26 mouse cellular contexts compared by ENCODE assay signal in the genomic region with DNA sequence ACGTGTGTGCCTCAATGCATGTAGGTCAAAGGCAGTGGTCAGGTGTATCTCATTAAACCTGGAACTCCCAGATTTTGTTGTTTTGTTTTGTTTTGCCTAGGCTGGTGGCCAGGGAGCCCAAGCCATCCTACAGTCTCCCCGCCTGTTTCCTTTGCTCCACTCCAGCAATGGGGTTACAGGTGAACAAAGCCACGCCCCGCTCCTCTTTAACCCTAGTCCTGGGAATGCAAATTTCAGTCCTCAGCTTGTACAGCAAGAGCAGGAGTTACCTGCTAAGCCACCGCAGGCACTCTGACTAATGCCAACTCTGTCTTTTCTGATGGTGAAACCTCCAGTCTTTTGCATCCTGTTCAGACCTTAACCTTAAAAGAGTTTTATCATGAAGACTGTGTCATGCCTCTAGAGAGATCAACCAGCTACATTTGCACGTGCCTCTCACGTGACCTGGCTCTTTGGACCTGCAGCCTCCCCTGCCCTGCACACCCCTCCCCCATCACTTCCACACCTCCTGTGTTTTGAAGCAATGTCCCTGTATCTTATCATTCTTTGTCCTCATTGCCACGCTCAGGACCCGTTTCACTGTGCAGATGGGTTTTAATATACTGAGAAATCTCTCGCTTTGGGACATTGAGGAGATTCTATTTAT.
DNase-seq lines count a peak whose midpoint lies in the region; ATAC-seq and TF ChIP-seq lines count a peak whose summit lies in the region.
"Had no signal": no experiment of that assay in that cellular context is flagged by ENCODE, and none has a peak within 500 bp of the region (broad histone marks: within the 10 kb centered on the region; RNA-seq: fewer than 3 reads in every experiment).

No protein-coding gene starts in this region.

- no peak for TF ChIP-seq CTCF in CH12.LX (conservative IDR thresholded peaks at IDR 0.05 in 1 of 2, IDR thresholded peaks at IDR 0.05 in 1 of 2; ENCODE audit: low read depth in 2 of 2, low read length in 2 of 2)
- TF ChIP-seq CTCF in ES-Bruce4 (IDR thresholded peaks at IDR 0.05; ENCODE audit: low read depth, low read length): no peak
- TF ChIP-seq CTCF in lung, postnatal 0 days (IDR thresholded peaks at IDR 0.05): no peak

- no peak overlapping the region for H3K9ac ChIP-seq in CH12.LX (ENCODE audit: insufficient read depth, low read depth)
- H3K9ac ChIP-seq in ES-Bruce4 (ENCODE audit: low read depth, poor library complexity, severe bottlenecking): no peak overlapping the region
- H3K9ac ChIP-seq in lung, postnatal 0 days (replicated peaks; ENCODE audit: low read depth): no peak overlapping the region
- H3K9ac ChIP-seq: embryonic facial prominence, embryonic 13.5 days; forebrain, embryonic 12.5 days; forebrain, embryonic 15.5 days; heart, embryonic 13.5 days; hindbrain, embryonic 14.5 days had no signal

- H3K36me3 ChIP-seq in CH12.LX (replicated peaks in 1 of 2; ENCODE audit: control insufficient read depth in 1 of 2, insufficient read depth in 1 of 2, low read length in 1 of 2) (no peaks in the 10 kb centered on the region), ES-Bruce4 (ENCODE audit: control insufficient read depth, insufficient read depth, low read length, poor library complexity, severe bottlenecking) (no peaks in the 10 kb centered on the region)
- H3K36me3 ChIP-seq in lung, postnatal 0 days (ENCODE audit: insufficient read depth, low read length): no peaks in the 10 kb centered on the region
- H3K36me3 ChIP-seq: embryonic facial prominence, embryonic 10.5 days; embryonic facial prominence, embryonic 13.5 days; forebrain, embryonic 12.5 days; forebrain, embryonic 15.5 days; heart, embryonic 10.5 days; heart, embryonic 13.5 days had no signal

- H3K4me2 ChIP-seq in CH12.LX (ENCODE audit: insufficient read depth, low read depth, poor library complexity, severe bottlenecking): no peak overlapping the region
- no peak overlapping the region for H3K4me2 ChIP-seq in lung, postnatal 0 days (replicated peaks; ENCODE audit: low read depth, low read length)
- H3K4me2 ChIP-seq: embryonic facial prominence, embryonic 13.5 days; forebrain, embryonic 12.5 days; forebrain, embryonic 15.5 days; heart, embryonic 13.5 days; hindbrain, embryonic 14.5 days had no signal

- H3K79me2 ChIP-seq in CH12.LX (replicated peaks; ENCODE audit: control insufficient read depth, extremely low read depth, insufficient read depth, poor library complexity, severe bottlenecking): no peaks in the 10 kb centered on the region

- ATAC-seq in lung, postnatal 0 days: no peak
- ATAC-seq: forebrain, embryonic 15.5 days had no signal

- TF ChIP-seq EP300 in CH12.LX (IDR thresholded peaks at IDR 0.05; ENCODE audit: low read length): no peak
- TF ChIP-seq EP300 in ES-Bruce4 (IDR thresholded peaks at IDR 0.05; ENCODE audit: insufficient read depth, low read depth, low read length): peak; percentile 85; the same call in 1 of the 2 replicates
- no peak for TF ChIP-seq EP300 in lung, postnatal 0 days (IDR thresholded peaks at IDR 0.05)

- DNase-seq in CH12.LX (ENCODE audit: extremely low read depth): no peak
- DNase-seq in R1 (ENCODE audit: low read depth, low spot score): peak; percentile 92
- DNase-seq in yolk sac, embryonic 10.5 days (ENCODE audit: low spot score): peak; percentile 78
- DNase-seq in thymus, postnatal 4 days: no peak
- DNase-seq in lung, postnatal 0 days (ENCODE audit: low spot score): no peak
- DNase-seq in layer of hippocampus, adult 9-10 months (ENCODE audit: low spot score): no peak
- DNase-seq: adrenal gland, adult 2 months; adrenal gland, postnatal 14 days; B cell, adult 2 months; cerebellum, adult 11 months; cerebellum, adult 2 months; cerebellum, adult 9-11 months; cerebellum, postnatal 25 days; gastrocnemius, postnatal 25 days; heart, adult 18-20 months; heart, postnatal 14 days; heart, postnatal 4 days had no signal

- whole genome bisulfite sequencing in lung, postnatal 0 days: 49% methylated on average over 10 of the region's 10 CpGs

- no peak for TF ChIP-seq RAD21 in CH12.LX (IDR thresholded peaks at IDR 0.05; ENCODE audit: low read depth, low read length)

- TF ChIP-seq POLR2A in CH12.LX (IDR thresholded peaks at IDR 0.05; ENCODE audit: low read depth, low read length) (no peak), ES-Bruce4 (IDR thresholded peaks at IDR 0.05; ENCODE audit: insufficient read depth, low read length) (no peak)

- dilution Hi-C loops in CH12.LX (cut with MboI; ENCODE audit: extremely low pct_ligation_motif_present, extremely low pct_unique_long_range_greater_than_20kb, low sequenced_read_pairs): no loop called here

- H3K4me3 ChIP-seq in CH12.LX (replicated peaks in 1 of 3; ENCODE audit: low read depth in 2 of 3, low read length in 2 of 3, poor library complexity in 1 of 3): no peak overlapping the region
- no peak overlapping the region for H3K4me3 ChIP-seq in ES-Bruce4 (ENCODE audit: low read depth, low read length)
- H3K4me3 ChIP-seq in lung, postnatal 0 days (ENCODE audit: low read depth, low read length): no peak overlapping the region
- H3K4me3 ChIP-seq: embryonic facial prominence, embryonic 10.5 days; embryonic facial prominence, embryonic 13.5 days; erythroblast, embryonic 14.5 days; forebrain, embryonic 12.5 days; forebrain, embryonic 15.5 days; heart, embryonic 10.5 days; heart, embryonic 13.5 days had no signal

- H3K9me3 ChIP-seq in CH12.LX (replicated peaks; ENCODE audit: low read length): peaks cover 3% of the 10 kb centered on the region
- H3K9me3 ChIP-seq in ES-Bruce4 (replicated peaks; ENCODE audit: control insufficient read depth, insufficient read depth, low read length, poor library complexity, severe bottlenecking): no peaks in the 10 kb centered on the region
- no peaks in the 10 kb centered on the region for H3K9me3 ChIP-seq in lung, postnatal 0 days (ENCODE audit: low read length)
- H3K9me3 ChIP-seq: embryonic facial prominence, embryonic 10.5 days; embryonic facial prominence, embryonic 13.5 days; forebrain, embryonic 12.5 days; forebrain, embryonic 15.5 days; heart, embryonic 10.5 days; heart, embryonic 13.5 days had no signal

- peaks cover 69% of the 10 kb centered on the region for H3K27me3 ChIP-seq in CH12.LX (replicated peaks)
- no peaks in the 10 kb centered on the region for H3K27me3 ChIP-seq in ES-Bruce4 (ENCODE audit: control insufficient read depth, insufficient read depth, low read length, poor library complexity, severe bottlenecking)
- H3K27me3 ChIP-seq in lung, postnatal 0 days (replicated peaks; ENCODE audit: insufficient read depth, low read length): no peaks in the 10 kb centered on the region
- H3K27me3 ChIP-seq: embryonic facial prominence, embryonic 13.5 days; forebrain, embryonic 15.5 days; heart, embryonic 13.5 days had no signal

- no peak overlapping the region for H3K27ac ChIP-seq in CH12.LX (ENCODE audit: insufficient read depth, low read depth)
- H3K27ac ChIP-seq in ES-Bruce4 (ENCODE audit: insufficient read depth, low read length): peak overlapping the region; percentile 96
- H3K27ac ChIP-seq in lung, postnatal 0 days (ENCODE audit: low read length): no peak overlapping the region
- H3K27ac ChIP-seq: embryonic facial prominence, embryonic 10.5 days; embryonic facial prominence, embryonic 13.5 days; forebrain, embryonic 12.5 days; forebrain, embryonic 15.5 days; heart, embryonic 10.5 days; heart, embryonic 13.5 days; hindbrain, embryonic 14.5 days had no signal

- H3K4me1 ChIP-seq in CH12.LX (ENCODE audit: control insufficient read depth in 1 of 2, insufficient read depth in 2 of 2) (no peaks in the 10 kb centered on the region), ES-Bruce4 (ENCODE audit: control insufficient read depth, insufficient read depth, low read length) (peaks cover 7% of the 10 kb centered on the region)
- H3K4me1 ChIP-seq in lung, postnatal 0 days (ENCODE audit: insufficient read depth, low read depth, low read length): no peaks in the 10 kb centered on the region
- H3K4me1 ChIP-seq: embryonic facial prominence, embryonic 13.5 days; heart, embryonic 10.5 days; heart, embryonic 13.5 days had no signal

- in situ Hi-C loops in CH12.LX (cut with MboI; ENCODE audit: low pct_ligation_motif_present, low pct_unique_long_range_greater_than_20kb, low sequenced_read_pairs): no loop called here

TF ChIP-seq in CH12.LX, 34 proteins besides CTCF, POLR2A, EP300 and RAD21:
- TF ChIP-seq SMC3 (IDR thresholded peaks at IDR 0.05; ENCODE audit: low read depth, low read length) (no peak), ETS1 (conservative IDR thresholded peaks at IDR 0.05; ENCODE audit: low read depth, low read length) (no peak), NRF1 (IDR thresholded peaks at IDR 0.05; ENCODE audit: low read depth, low read length) (no peak), MAFK (IDR thresholded peaks at IDR 0.05; ENCODE audit: insufficient replicate concordance, low read length) (no peak), NELFE (IDR thresholded peaks at IDR 0.05; ENCODE audit: low read depth, low read length) (no peak), USF2 (conservative IDR thresholded peaks at IDR 0.05; ENCODE audit: low read depth, low read length) (no peak), ZC3H11A (IDR thresholded peaks at IDR 0.05; ENCODE audit: low read depth, low read length) (no peak), BHLHE40 (IDR thresholded peaks at IDR 0.05; ENCODE audit: low read depth, low read length) (peak; percentile 49), SIN3A (IDR thresholded peaks at IDR 0.05; ENCODE audit: low read length) (no peak)

Comparison
In these comparisons a context has a peak if more than half of its experiments do, and no peak if none do; other contexts are left out.
1. DNase-seq: peak in R1 (single experiment) and yolk sac, embryonic 10.5 days (single experiment); none in CH12.LX (single experiment), thymus, postnatal 4 days (single experiment), lung, postnatal 0 days (single experiment) and layer of hippocampus, adult 9-10 months (single experiment).